16 mouse cellular contexts compared by ENCODE assay signal in the genomic region with DNA sequence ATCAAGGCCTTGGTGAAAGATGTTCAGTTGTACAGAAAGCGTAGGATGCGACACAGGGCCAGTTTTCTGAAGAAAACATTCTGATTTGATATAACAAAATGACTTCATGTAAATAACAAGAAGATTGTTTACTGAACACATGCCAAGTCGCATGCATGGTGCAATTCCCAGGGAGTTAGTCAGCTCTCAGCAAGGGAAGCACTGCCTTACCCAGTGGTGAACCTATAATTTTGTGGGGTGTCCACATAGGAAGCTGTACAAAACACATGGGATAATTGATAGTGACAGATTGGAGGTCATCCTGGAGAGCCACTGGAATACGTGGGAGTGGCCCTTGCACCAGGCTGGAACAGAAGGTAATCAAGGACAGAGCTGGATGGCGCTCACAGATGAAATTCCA.
A peak's percentile ranks its signal among the peaks of the same experiment; 100 is the strongest.
DNase-seq lines count a peak whose midpoint lies in the region; ATAC-seq and TF ChIP-seq lines count a peak whose summit lies in the region.
"Had no signal": no experiment of that assay in that cellular context is flagged by ENCODE, and none has a peak within 500 bp of the region (broad histone marks: within the 10 kb centered on the region; RNA-seq: fewer than 3 reads in every experiment).

No protein-coding gene starts in this region.

- TF ChIP-seq CTCF in kidney, postnatal 0 days (IDR thresholded peaks at IDR 0.05; ENCODE audit: low read depth), result no peak

- no peak overlapping the region for H3K4me3 ChIP-seq in kidney, postnatal 0 days (replicated peaks; ENCODE audit: low read depth, low read length)
- no peak overlapping the region for H3K4me3 ChIP-seq in stomach, embryonic 14.5 days (ENCODE audit: low read depth, low read length)
- H3K4me3 ChIP-seq: hindbrain, embryonic 10.5 days; megakaryocyte, embryonic 14.5 days; myocyte had no signal

- H3K4me2 ChIP-seq in kidney, postnatal 0 days (ENCODE audit: low read length), result no peak overlapping the region
- H3K4me2 ChIP-seq in stomach, embryonic 14.5 days (replicated peaks; ENCODE audit: low read depth, low read length), result no peak overlapping the region

- H3K9ac ChIP-seq in kidney, postnatal 0 days (ENCODE audit: low read depth, low read length), result no peak overlapping the region
- H3K9ac ChIP-seq in stomach, embryonic 14.5 days (replicated peaks; ENCODE audit: low read depth, low read length), result no peak overlapping the region
- H3K9ac ChIP-seq: forebrain, postnatal 0 days had no signal

- WGBS in kidney, postnatal 0 days, result 59% methylated on average over 5 of the region's 5 CpGs
- WGBS in stomach, embryonic 14.5 days, result 60% methylated on average over 5 of the region's 5 CpGs

- peak; percentile 17 for DNase-seq in adrenal gland, postnatal 14 days
- no peak for DNase-seq in adrenal gland, postnatal 25 days
- DNase-seq in kidney, postnatal 0 days (ENCODE audit: low spot score), result peak; percentile 58
- no peak for DNase-seq in kidney, postnatal 25 days
- DNase-seq in kidney, postnatal 14 days, result peak; percentile 12
- DNase-seq in cerebellum, postnatal 10 days, result no peak
- DNase-seq in cerebellum, adult 9-11 months, result no peak
- DNase-seq: adrenal gland, postnatal 10 days; cerebellum, postnatal 36 days; forebrain, postnatal 0 days; liver; right cerebral cortex, postnatal 4 days had no signal

- H3K27ac ChIP-seq in kidney, postnatal 0 days, result peak overlapping the region; percentile 5; the same call in 1 of the 2 replicates
- H3K27ac ChIP-seq in stomach, embryonic 14.5 days (ENCODE audit: low read length), result peak overlapping the region; percentile 87; the same call in 1 of the 2 replicates
- H3K27ac ChIP-seq: hindbrain, embryonic 10.5 days had no signal

- no peaks in the 10 kb centered on the region for H3K27me3 ChIP-seq in kidney, postnatal 0 days (ENCODE audit: insufficient read depth, low read length)
- no peaks in the 10 kb centered on the region for H3K27me3 ChIP-seq in stomach, embryonic 14.5 days (ENCODE audit: control insufficient read depth, insufficient read depth, low read length)

- H3K4me1 ChIP-seq in kidney, postnatal 0 days (replicated peaks; ENCODE audit: insufficient read depth, low read length), result no peaks in the 10 kb centered on the region
- 0 out of 2 replicates have a peak, but pooled peaks cover 4% of the 10 kb centered on the region for H3K4me1 ChIP-seq in stomach, embryonic 14.5 days (ENCODE audit: control insufficient read depth, insufficient read depth, low read length)
- H3K4me1 ChIP-seq: hindbrain, embryonic 10.5 days had no signal

- no peaks in the 10 kb centered on the region for H3K36me3 ChIP-seq in kidney, postnatal 0 days (ENCODE audit: insufficient read depth, low read length)
- H3K36me3 ChIP-seq in stomach, embryonic 14.5 days (ENCODE audit: control insufficient read depth, insufficient read depth, low read length), result no peaks in the 10 kb centered on the region
- H3K36me3 ChIP-seq: hindbrain, embryonic 10.5 days had no signal

- ATAC-seq in kidney, postnatal 0 days (replicated peaks; ENCODE audit: low FRiP score, low read depth), result no peak
- ATAC-seq in stomach, embryonic 14.5 days (ENCODE audit: insufficient number of reproducible peaks, insufficient read depth, low FRiP score, low read depth), result no peak
- ATAC-seq: forebrain, postnatal 0 days had no signal

- no peaks in the 10 kb centered on the region for H3K9me3 ChIP-seq in kidney, postnatal 0 days (replicated peaks; ENCODE audit: low read length)
- no peaks in the 10 kb centered on the region for H3K9me3 ChIP-seq in stomach, embryonic 14.5 days (ENCODE audit: control insufficient read depth, low read depth, low read length)
- H3K9me3 ChIP-seq: hindbrain, embryonic 10.5 days; megakaryocyte, embryonic 14.5 days had no signal

Comparison
In these comparisons a context has a peak if more than half of its experiments do, and no peak if none do; other contexts are left out.
1. DNase-seq: peak in adrenal gland, postnatal 14 days (single experiment), kidney, postnatal 0 days (single experiment) and kidney, postnatal 14 days (single experiment); none in adrenal gland, postnatal 25 days (single experiment), kidney, postnatal 25 days (0 of 2), cerebellum, postnatal 10 days (0 of 2) and cerebellum, adult 9-11 months (single experiment).